Mouse (Mus musculus) monocyte, adult 2 months (primary cell): ENCODE measurements around the gene Eno3.

Experiments
- DNase-seq, 2 experiments: peaks; one replicate each; pipeline ENCODE4 v3.0.0; 2022; ENCODE audit warnings: low spot score in 2 of 2, low read depth in 1 of 2

The Eno3 gene

DNA sequence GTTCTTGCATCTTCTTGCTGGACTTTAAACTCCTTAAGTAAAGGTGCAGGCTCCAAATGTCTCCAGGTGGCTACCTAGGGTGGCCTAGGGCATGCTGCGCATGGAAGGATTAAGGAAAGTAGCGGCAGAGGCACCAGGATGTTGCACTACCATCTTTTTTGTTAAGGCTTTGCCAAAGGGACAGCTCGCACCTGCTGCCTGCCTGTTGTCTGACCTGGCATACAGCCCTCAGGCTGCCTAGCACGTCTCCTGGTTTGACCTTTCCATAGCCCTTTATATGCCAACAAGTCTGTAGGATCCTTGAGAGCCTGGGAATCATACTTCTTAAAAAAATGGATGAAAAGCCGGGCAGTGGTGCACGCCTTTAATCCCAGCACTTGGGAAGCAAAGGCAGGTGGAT lies 14.0 kb upstream of the Eno3 start:
- DNase-seq: no peak

DNA sequence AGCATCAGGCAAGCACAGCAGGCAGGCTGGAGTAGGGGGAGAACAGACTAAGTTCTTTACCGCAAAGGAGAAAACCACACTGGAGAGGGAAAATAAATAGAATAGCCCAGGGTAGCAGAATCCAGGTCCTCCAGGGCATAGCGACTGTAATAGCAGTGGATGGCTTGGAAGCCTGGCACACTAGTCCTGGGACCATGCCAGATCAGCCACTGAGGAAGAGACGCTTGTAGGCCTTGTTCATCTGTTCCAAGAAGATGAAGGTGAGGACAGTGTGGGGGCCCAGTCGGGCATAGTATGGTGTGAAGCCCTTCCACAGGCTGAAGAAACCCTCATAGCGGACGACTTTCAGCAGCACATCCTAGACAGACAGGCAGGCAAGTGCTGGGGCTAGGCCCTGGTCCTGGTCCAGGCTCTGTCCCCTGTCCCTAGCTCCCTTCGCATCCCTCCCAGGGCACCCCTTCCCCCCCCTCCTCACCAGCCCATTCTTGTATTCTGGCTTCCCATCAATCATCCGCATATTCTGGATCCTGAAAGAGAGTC lies 12.4 kb upstream of the Eno3 start:
- no peak for DNase-seq

DNA sequence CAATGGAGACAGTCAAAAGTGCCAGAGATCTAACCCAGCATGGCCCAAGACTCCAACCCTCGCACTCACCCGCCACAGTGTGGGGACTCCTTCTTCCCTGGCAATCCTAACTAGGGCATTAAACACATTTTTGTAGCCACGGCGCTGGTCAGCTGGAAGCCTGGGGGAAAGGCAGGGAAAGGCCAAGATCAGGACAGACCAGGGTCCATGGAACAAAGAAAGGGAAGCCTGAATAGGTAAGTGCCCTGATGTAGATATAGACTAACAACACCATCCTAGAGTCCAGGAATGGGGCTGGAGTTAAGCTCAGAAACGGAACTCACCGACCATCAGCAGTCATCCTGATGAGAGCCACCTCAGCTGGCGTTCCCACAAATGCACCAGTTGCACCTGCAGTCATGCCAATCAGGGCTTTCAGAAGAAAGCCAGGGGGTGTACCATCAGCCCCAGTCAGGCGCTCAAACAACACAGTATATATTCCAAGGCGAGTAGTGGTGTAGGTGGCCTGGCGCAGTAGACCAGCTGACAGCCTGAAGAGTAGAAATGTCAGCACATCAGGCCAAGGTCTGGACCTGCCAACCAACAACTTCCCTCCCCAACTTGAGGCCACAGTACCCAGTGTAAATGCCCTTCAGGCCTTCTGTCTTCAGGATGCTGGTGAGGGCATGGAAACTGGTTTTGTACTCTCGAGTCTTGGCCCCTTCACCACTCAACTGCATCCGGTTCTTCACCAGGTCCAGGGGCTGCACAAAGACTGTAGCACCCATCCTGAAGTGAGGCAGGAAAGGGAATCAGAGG lies 11.3 kb upstream of the Eno3 start:
- no peak for DNase-seq

DNA sequence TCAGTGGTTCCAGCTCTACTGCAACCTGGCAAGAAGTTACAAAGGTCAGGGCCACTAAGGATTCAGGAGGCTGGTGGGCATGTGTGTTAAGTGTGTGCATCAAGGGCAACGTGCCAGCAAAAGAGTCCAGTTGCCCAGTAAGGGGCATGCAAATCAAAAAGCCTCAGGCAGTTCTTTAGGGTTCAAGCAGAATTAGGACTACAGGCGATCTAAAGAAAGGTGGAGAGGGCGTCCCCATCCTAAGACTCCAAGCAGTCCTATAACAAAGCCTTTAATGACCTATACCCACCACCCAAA lies 10.8 kb upstream of the Eno3 start:
- no peak for DNase-seq

DNA sequence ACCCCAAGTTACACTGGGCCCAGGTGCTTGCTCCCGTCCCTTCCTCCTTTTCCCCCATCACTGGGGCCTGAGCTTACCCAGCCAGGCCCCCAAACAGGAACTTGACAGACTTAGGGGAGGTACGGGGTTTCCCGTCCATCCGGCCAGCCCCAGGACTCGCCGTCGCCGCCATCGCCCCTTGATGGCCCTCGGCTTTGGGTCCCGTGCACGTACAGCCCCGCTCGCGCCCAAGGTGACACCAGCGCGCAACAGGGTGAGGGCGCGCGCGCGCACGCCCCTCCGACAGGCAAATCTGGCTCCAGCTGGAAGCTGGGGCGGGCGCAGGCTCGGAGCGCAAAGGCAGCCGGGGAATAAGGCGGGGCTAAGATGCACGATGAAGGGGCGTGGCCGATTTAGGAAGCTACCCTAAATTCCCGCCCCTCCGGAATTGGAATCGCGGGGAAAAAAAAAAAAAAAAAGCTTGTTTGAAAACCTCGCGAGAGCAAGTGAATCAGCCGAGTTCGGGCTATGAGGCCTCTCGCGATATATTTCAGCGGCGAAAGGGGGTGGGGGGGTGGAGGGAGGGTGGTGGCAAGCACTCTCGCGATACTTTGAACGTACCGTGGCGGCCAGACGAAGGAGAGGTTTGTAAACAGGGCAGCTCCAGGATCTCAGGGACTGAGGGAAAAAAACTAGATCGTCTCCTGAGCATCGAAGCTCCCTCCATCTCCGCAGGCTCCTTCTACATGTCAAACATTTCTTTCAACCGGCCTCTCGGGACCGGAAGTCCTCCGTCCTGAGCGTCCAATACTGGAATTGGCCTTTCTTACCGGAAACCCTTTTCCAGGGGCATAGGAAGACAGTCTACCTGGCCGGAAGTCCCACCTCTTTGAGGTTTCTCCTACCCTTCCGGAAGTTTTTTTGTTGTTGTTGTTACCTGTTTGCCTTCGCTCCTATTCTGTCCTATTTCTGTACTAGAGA lies 10.0 kb upstream of the Eno3 start, which contains the start of the genes Rnf167 and Slc25a11:
Gene Rnf167 (plus strand): TSS at position 545 of the 960 bp plus-strand sequence.
Gene Slc25a11 (minus strand): TSS at position 789 of the 960 bp plus-strand sequence.
- DNase-seq: peak; percentile 83 to 88

DNA sequence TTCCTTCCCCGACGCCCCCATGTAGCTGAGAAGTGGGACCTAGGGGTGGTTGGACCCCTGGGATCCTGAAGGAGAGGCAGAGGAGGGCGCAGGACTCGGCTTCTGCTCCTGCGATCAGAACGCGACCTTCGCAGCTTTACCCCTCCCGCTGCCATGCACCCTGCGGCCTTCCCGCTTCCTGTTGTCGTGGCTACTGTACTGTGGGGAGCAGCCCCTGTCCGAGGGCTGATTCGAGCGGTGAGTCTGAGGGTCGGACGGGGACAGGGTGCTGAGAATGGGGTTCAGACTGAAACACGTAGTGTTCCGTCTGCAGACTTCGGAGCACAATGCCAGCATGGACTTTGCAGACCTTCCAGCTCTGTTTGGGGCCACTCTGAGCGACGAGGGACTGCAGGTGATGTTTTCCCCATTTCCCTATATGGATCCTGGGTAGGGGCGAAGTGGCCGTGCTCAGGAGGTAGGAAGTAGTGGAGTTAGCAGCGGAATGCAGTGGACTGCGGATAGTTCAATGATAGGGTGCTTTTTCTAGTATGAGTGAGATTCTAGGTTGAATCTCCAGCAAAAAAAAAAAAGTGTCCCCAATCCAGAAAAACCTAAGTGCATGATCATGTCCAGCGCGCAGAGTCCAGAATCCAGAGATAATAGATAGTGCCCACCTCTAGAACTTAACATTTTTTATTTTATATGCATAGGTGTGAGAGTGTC lies 9.1 kb upstream of the Eno3 start:
- DNase-seq: no peak

DNA sequence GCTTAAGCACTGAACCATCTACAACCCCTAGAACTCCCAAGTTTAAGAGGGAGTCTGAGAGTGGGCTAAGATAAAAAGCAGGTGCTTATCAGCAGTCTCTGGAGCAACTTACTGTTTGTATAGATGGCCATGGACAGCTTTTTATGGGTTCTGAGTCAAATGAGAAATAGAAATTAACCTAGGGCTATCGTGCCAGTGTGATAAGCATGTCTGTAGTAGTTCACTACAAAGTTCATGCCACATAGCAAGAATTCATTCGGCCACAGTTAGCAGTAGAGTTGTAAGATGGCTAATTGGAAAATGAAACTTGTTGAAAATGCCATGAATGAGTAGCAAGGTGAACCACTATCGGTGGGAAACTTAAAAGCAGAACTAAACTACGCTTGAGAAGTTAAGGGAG lies 8.5 kb upstream of the Eno3 start:
- no peak for DNase-seq

DNA sequence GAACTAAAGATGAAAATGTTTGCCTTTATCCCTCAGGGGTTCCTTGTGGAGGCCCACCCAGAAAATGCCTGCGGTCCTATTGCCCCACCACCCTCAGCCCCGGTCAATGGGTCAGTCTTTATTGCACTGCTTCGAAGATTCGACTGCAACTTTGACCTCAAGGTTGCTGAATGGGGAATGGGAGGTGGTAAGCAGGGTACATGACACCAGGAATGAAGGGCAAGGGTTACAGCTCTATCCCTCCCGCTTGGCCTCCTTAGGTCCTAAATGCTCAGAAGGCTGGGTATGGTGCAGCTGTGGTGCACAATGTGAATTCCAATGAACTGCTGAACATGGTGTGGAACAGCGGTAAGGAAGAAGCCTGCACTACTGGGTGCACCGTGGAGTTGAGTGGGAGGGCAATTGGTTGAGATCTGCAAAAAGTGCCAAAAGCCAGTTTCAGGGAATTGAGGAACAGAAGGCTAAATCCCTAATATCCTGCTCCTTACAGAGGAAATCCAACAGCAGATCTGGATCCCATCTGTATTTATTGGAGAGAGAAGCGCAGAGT lies 7.7 kb upstream of the Eno3 start:
- DNase-seq: no peak

DNA sequence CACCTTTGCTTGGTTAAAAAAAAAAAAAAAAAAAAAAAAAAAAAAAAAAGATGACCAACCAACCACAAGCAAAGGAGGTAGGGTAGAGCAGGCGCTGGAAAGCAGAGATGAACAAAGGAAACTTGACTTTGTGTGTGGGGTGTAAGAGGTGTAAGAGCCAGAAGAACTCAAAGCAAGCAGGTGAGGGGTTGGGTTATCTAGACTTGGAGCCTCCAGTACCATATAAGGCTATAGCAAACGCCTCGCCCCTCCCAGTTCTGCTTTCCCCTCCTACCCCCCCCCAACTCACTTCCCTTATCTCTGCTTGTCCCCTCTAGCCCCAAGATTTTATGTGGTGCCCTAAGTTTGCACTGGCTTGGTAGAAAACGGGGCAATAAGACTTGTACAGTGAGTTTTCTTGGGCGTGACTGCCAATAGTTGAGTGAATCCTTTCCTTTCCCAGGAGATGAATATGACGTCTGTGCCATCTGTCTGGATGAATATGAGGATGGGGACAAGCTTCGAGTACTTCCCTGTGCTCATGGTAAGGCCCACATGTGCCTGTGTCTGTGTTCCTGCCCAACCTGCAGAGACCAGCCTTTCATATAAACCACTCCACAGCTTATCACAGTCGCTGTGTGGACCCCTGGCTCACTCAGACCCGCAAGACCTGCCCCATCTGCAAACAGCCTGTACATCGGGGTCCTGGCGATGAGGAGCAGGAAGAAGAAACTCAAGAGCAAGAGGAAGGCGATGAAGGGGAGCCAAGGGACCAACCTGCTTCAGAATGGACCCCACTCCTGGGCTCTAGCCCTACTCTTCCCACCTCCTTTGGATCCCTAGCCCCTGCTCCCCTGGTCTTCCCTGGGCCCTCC lies 6.5 kb upstream of the Eno3 start:
- no peak for DNase-seq

DNA sequence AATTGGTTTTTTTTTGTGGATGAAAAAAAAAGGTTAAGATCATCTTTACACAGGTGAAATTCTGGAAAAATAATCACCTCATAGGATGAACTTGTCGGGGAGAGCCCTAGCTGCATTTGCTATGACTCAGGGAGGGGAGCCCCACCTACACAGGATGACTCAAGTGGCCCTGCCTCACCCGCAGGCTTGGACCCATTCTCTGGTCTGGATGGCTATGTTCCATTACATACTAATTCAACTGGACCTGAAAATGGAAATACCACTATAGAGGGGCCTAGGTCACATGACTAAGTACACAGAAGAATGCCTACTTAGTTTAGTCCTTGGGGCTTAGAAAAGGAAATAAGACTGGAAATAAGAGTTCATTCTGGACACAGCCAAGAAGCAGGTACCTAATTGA lies 5.6 kb upstream of the Eno3 start:
- DNase-seq: no peak

DNA sequence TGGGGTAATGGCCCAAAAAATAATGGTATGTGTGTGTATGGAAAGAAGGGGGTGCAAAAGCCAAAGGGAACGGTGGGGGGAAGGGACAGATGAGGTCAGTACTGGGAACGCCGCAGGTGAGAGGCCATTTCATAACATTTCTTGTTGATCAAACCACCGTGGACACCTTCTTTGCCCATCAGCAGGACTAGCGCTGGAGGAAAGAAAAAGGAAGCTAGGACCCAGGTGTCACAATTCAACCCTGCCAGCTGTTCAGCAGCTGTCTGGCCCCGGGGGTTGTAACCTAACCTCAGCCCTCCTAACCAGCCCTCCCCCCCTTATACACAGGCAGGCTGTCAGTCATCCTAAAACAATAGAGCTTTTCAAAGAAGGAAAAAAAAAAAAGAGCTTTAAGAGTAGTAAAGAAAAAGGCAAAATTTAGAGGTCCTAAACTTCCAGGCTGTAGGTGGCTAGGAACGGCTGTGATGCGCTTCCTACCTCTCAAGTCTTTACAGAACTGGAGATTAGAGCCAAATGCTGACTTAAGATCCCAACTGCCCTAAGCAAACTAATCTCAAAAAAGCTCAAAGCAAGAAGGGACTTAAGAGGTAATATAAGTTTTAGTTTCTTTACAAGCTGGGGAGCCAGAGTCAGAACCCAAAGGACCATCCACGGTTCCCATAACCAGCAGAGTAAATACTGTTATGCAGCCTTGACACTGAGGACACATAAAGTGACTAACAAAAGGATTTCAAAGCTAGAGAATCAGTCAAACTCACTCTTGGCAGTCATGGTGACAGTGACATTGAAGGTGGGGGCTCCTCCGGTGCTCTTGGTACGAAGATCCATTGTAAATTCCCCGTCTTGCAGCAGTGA lies 4.7 kb upstream of the Eno3 start:
- DNase-seq: no peak

DNA sequence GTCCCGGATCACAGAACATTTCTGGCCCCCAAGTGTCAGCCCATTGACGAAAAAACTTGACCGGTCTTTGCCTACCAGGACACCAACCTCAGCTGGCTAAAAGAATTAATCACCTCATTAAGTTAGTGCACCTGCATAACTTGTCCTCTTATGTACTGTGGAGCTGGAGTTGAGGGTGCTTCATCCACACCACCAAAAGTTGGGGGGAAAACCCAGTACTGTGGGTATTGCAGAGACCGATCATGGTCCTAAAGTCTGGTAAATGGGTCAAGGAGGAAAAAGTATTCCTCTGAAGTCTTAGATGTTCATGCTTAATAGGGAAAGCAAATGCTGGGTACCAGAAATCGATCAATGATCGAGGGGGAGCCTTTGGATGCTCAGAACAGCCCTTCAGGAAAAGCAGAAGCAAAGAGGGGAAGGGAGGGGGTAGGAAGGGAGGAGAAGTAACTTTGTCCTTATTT lies 4.1 kb upstream of the Eno3 start:
- DNase-seq: no peak

DNA sequence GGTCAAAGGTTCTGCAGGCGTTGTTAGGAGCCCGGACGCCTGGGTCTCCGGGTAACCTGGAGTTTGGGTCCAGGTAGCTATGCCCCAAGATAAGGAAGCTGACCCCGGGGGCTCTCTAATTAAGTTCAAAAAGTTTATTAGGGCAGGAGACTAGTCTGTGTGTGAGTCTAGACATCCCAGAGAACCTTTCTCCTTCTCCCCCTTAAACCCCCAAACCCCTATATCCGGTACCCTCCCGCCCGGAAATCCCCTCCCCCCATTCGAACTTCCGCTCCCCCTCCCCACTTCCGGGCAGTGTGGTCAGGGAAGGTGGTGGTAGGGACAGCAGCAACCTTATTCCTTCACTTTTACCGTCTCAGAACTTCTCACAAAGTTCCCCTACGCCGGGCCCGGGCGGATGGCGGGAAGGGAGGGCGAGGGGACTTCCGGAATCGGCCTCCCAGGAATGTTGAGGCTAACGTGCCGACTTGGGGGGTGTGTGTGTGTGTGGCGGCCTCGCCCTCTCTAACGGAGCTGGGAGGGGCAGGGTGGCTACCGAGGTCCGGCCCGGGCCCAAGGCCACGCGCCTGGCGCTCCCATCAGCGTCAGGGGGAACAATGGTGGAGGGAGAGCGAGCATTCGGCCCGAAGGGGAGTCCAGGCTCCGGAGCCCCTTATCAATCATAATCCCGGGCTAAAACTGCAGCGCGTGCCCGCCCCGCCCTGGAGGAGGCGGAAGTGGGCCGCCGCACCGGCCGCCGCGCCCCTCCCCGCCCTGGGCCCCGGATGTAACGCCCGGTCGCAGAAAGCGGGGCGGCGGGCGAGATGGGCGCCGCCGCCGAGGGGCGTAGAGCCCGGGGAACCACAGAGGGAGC lies 3.4 kb upstream of the Eno3 start:
- DNase-seq: no peak

DNA sequence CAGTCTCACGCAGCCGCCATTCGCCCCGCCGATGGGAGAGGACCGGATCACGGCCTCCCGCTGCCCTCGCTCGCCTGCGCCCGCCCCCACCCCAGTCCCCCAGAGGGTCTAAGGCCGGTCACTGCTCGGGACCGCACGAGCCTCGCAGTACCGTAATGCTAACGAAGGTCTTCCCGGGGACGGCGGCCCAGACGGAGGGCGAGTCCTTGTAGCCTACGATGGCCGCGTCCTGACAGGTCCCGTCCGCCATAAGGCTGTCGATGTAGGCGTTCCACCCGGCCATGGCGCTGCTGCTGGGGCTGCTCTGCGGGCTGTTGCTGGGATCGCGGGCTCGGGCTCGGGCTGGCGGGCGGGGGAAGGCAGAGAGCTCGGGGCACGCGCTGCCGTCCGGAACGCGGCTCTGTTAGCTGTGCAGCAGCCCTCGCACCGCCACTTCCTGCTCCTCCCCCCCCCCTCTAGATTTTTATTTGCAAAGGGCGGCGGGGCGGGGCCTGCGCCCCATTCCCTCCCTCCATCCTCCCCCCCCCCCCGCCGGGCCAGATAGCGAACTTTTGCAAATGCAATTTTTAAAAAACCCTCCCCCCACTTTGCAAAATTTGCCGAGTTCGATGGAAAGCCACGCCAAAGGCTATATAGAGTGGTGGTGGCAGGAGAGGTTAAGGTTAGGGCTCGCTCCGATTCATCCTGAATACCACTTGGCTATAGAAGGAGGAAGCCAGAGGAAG lies 2.6 kb upstream of the Eno3 start, which contains the start of gene Pfn1:
Gene Pfn1 (minus strand): TSS at position 447 of the 725 bp plus-strand sequence.
- DNase-seq: no peak

DNA sequence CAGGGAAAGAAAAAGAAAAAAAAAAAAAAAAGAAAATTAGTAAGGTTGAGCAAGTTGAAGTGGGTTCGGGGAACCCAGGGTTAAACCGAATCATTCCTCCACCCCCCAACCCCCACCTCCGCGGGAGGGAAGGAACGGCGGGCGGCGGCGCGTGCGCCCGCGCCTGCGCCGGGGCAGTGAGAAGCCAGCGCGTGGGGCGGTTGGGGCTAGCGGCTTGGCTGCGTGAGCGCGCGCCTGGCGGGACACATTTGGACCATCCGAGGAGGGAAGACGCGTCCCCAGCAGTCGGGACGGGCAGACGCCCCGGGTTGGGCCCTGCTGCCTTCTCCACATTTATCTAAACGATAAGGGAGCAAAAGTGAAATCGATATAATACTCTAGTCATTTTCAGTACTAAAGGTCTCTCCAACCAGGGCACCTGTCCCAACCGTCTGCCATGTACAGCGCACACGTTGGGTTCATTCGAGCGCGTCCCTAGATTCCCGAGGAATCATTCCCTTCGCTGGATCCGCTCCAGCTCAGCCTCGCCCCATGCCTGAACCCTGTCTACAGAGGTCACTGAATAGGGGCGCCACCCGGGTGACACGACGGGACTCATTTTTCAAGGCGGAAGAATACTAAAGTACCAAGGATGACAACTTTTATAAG lies 2.0 kb upstream of the Eno3 start:
- DNase-seq: peak in 1 of 2 experiments; percentile 51

DNA sequence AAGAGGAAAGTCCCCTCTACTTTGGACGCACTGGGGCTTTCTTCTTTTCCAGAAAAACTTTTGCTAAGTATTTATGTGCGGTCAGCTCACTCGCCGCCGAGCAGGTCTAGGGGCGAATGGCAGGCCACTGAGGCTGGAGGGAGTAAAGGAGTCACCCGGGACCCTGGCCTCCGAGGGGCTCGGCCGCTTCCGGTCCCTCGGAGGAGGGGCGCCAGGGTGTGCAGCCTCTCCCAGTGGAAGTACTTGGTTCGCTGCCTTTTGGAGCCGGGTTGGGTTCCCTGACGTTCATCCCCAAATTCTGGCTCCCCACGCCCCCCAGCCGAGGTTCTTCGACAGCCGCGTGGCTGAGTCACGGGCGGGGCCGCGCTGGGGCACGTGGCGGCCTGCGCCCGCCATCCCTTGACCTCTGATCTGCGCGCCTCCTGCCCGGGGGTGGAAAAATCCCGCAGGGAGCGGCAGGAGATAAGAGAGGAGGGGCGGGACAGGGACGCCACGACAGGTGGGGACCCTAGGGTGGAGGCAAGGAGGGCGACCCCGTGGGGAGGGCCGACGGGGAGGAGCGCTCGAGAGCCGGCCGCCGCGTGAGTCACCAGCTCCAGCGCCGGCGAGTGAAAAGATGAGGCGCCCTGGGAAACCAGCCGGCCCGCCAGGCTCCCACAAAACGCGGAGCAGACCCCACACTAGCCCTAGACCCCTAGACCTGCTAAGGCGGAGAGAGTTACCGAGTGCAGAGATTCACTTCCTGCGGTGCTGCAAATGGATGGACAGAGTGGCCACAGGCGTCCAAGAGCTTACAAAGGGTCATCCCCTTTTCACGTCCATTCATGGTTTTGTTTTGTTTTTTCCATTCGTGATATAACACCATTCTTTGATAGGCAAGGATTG lies 1.2 kb upstream of the Eno3 start:
- DNase-seq: peak in 1 of 2 experiments; percentile 34
